Mouse (Mus musculus): Measurements from ENCODE around the gene Trim66. TPM values are rescaled to one million over a fixed set of nuclear protein-coding genes. Genes with fewer than 3 reads are reported as not detected.

Trim66 gene
- polyA plus RNA-seq, 1 experiment: 0.55 TPM

DNA sequence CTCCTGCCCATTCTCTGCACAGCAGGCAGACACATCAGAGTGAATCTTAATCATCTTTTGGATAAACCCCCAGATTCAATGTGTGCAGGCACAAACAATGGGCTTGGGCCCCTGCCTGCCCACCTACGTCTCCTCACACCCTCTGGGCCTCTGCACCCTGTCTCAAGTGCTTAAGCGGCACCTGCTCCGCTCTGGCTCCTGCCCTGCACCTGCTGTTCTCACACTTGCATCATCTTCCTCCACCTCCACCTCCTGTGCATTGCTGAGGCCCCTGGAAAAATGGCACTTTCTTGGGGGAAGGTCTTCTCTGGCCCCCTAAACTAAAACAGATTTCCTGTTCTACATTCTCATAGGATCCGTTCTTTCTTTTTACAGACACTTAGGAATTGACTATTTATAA is 26.0 kb upstream of the Trim66 start:
- H3K4me2 ChIP-seq (ENCODE audit: low read depth): no peak overlapping the region
- no peaks in the 10 kb centered on the region for H3K27me3 ChIP-seq (ENCODE audit: control insufficient read depth, insufficient read depth, insufficient read length)
- H3ac ChIP-seq (ENCODE audit: control insufficient read depth, insufficient read length): no peak overlapping the region
- H3K79me2 ChIP-seq (ENCODE audit: control insufficient read depth, insufficient read depth): no peaks in the 10 kb centered on the region
- peaks cover 31% of the 10 kb centered on the region for H3K36me3 ChIP-seq (ENCODE audit: control insufficient read depth, insufficient read depth)
- no peak for TF ChIP-seq POLR2AphosphoS2 (IDR thresholded peaks at IDR 0.05; ENCODE audit: insufficient read length, low read depth)
- TF ChIP-seq MYOG (IDR thresholded peaks at IDR 0.05; ENCODE audit: control insufficient read depth in 1 of 3, insufficient read depth in 1 of 3, insufficient read length in 2 of 3, low read depth in 2 of 3): peak in 2 of 3 experiments; percentile 38 to 56
- no peak for TF ChIP-seq MAX (IDR thresholded peaks at IDR 0.05; ENCODE audit: low read depth)
- no peak for TF ChIP-seq TCF12 (IDR thresholded peaks at IDR 0.05; ENCODE audit: insufficient read depth, poor library complexity, severe bottlenecking)
- TF ChIP-seq POLR2A (IDR thresholded peaks at IDR 0.05; ENCODE audit: insufficient read length, low read depth): no peak
- no peak for TF ChIP-seq SRF (IDR thresholded peaks at IDR 0.05; ENCODE audit: control insufficient read depth, insufficient read length, low read depth)
- no peak for TF ChIP-seq REST (IDR thresholded peaks at IDR 0.05; ENCODE audit: insufficient read depth, insufficient read length)
- no peak for TF ChIP-seq E2F4 (IDR thresholded peaks at IDR 0.05; ENCODE audit: insufficient read depth)
- TF ChIP-seq MYOD1 (IDR thresholded peaks at IDR 0.05; ENCODE audit: control insufficient read depth in 1 of 3, insufficient read length in 2 of 3, low read depth in 2 of 3): peak in 1 of 3 experiments; percentile 81
- TF ChIP-seq TCF3 (IDR thresholded peaks at IDR 0.05; ENCODE audit: insufficient read length, low read depth): no peak
- TF ChIP-seq CEBPB (IDR thresholded peaks at IDR 0.05; ENCODE audit: insufficient read depth, poor library complexity, severe bottlenecking): no peak
- no peak for TF ChIP-seq USF1 (IDR thresholded peaks at IDR 0.05; ENCODE audit: low read depth)
- H3K4me3 ChIP-seq: no peak overlapping the region

DNA sequence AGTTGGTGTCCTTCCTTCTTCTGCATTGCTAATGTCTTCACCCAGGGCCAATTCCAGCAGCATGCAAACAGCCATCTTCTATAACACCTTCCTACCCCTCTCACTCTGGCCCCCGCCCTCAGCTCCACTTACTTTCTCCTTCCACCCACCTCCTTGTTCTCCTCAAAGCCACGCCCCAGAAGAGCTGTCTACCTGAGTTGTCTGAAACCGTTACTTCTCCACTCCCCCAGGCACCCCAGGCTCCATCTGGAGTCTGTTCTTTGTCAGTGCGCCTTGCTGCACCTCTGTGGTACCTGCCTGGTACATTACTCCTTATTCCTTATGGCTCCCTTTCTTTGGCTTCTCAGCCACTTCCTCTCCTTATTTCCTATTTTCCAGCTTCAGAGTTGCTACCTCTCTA is 25.2 kb upstream of the Trim66 start:
- no peak overlapping the region for H3K4me3 ChIP-seq
- no peak overlapping the region for H3K4me2 ChIP-seq (ENCODE audit: low read depth)
- TF ChIP-seq E2F4 (IDR thresholded peaks at IDR 0.05; ENCODE audit: insufficient read depth) (no peak), POLR2AphosphoS2 (IDR thresholded peaks at IDR 0.05; ENCODE audit: insufficient read length, low read depth) (no peak), REST (IDR thresholded peaks at IDR 0.05; ENCODE audit: insufficient read depth, insufficient read length) (no peak), CEBPB (IDR thresholded peaks at IDR 0.05; ENCODE audit: insufficient read depth, poor library complexity, severe bottlenecking) (no peak), POLR2A (IDR thresholded peaks at IDR 0.05; ENCODE audit: insufficient read length, low read depth) (no peak), USF1 (IDR thresholded peaks at IDR 0.05; ENCODE audit: low read depth) (no peak), TCF12 (IDR thresholded peaks at IDR 0.05; ENCODE audit: insufficient read depth, poor library complexity, severe bottlenecking) (no peak), MYOD1 (IDR thresholded peaks at IDR 0.05; ENCODE audit: control insufficient read depth in 1 of 3, insufficient read length in 2 of 3, low read depth in 2 of 3) (no peak), MYOG (IDR thresholded peaks at IDR 0.05; ENCODE audit: control insufficient read depth in 1 of 3, insufficient read depth in 1 of 3, insufficient read length in 2 of 3, low read depth in 2 of 3) (no peak), MAX (IDR thresholded peaks at IDR 0.05; ENCODE audit: low read depth) (no peak), TCF3 (IDR thresholded peaks at IDR 0.05; ENCODE audit: insufficient read length, low read depth) (no peak), SRF (IDR thresholded peaks at IDR 0.05; ENCODE audit: control insufficient read depth, insufficient read length, low read depth) (no peak)
- H3ac ChIP-seq (ENCODE audit: control insufficient read depth, insufficient read length): no peak overlapping the region
- no peaks in the 10 kb centered on the region for H3K27me3 ChIP-seq (ENCODE audit: control insufficient read depth, insufficient read depth, insufficient read length)
- peaks cover 23% of the 10 kb centered on the region for H3K36me3 ChIP-seq (ENCODE audit: control insufficient read depth, insufficient read depth)
- H3K79me2 ChIP-seq (ENCODE audit: control insufficient read depth, insufficient read depth): no peaks in the 10 kb centered on the region

- H3K79me2 ChIP-seq (ENCODE audit: control insufficient read depth, insufficient read depth): no peaks in the 10 kb centered on the region
- H3ac ChIP-seq (ENCODE audit: control insufficient read depth, insufficient read length): no peak overlapping the region
- no peaks in the 10 kb centered on the region for H3K27me3 ChIP-seq (ENCODE audit: control insufficient read depth, insufficient read depth, insufficient read length)
- no peak overlapping the region for H3K4me2 ChIP-seq (ENCODE audit: low read depth)
- peaks cover 20% of the 10 kb centered on the region for H3K36me3 ChIP-seq (ENCODE audit: control insufficient read depth, insufficient read depth)
- no peak overlapping the region for H3K4me3 ChIP-seq
- TF ChIP-seq MYOD1 (IDR thresholded peaks at IDR 0.05; ENCODE audit: control insufficient read depth in 1 of 3, insufficient read length in 2 of 3, low read depth in 2 of 3) (peak in 2 of 3 experiments; percentile 64 to 83), SRF (IDR thresholded peaks at IDR 0.05; ENCODE audit: control insufficient read depth, insufficient read length, low read depth) (no peak), MYOG (IDR thresholded peaks at IDR 0.05; ENCODE audit: control insufficient read depth in 1 of 3, insufficient read depth in 1 of 3, insufficient read length in 2 of 3, low read depth in 2 of 3) (peak in 2 of 3 experiments; percentile 69 to 80)
These were observed 24.8 kb upstream of the Trim66 start for GRCm38 (mm10) chr7:109532691-109533090.

DNA sequence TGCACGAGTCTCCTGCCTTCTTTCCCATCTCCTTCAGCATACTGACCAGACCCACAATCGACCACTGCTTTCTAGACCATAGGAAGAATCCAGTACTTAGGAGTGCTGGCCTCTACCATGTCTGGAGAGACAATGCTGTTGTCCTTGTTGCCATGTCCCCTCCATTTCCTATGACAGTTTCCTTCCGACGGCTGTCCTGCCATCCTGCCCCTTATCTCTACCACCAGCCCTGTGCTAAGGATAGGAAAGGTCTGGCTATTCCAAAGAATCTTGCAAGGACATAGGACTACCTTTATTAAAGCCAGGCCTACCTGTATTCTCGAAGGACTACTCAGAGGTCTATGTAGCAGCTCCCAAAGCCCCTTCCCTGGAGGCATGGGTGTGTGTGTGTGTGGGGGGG is 23.6 kb upstream of the Trim66 start:
- Histone ChIP-seq H3K36me3 (ENCODE audit: control insufficient read depth, insufficient read depth) (peaks cover 22% of the 10 kb centered on the region), H3ac (ENCODE audit: control insufficient read depth, insufficient read length) (no peak overlapping the region), H3K27me3 (ENCODE audit: control insufficient read depth, insufficient read depth, insufficient read length) (no peaks in the 10 kb centered on the region), H3K4me2 (ENCODE audit: low read depth) (no peak overlapping the region), H3K79me2 (ENCODE audit: control insufficient read depth, insufficient read depth) (no peaks in the 10 kb centered on the region), H3K4me3 (no peak overlapping the region)
- TF ChIP-seq CEBPB (IDR thresholded peaks at IDR 0.05; ENCODE audit: insufficient read depth, poor library complexity, severe bottlenecking) (no peak), MYOD1 (IDR thresholded peaks at IDR 0.05; ENCODE audit: control insufficient read depth in 1 of 3, insufficient read length in 2 of 3, low read depth in 2 of 3) (no peak), SRF (IDR thresholded peaks at IDR 0.05; ENCODE audit: control insufficient read depth, insufficient read length, low read depth) (no peak), TCF12 (IDR thresholded peaks at IDR 0.05; ENCODE audit: insufficient read depth, poor library complexity, severe bottlenecking) (no peak)

DNA sequence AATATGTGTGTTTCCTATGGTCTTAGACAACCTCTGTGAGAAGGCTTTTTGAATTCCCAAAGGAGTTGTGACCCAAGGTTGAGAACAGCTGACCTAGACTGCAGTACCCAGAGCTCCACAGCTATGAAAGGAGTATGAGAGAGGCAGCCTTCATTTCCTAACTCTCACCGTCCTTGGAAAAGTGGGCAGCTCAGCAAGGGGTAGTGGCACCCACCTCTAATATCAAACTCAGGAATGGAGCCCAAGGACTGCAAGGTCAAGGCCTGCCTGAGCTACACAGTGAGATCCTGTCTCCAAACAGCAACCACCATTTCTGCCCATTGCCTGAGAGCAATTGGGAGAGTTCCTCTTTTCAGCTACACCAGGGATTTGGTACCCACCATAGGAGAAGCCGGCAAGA is 21.8 kb upstream of the Trim66 start:
- TF ChIP-seq CEBPB (IDR thresholded peaks at IDR 0.05; ENCODE audit: insufficient read depth, poor library complexity, severe bottlenecking) (no peak), REST (IDR thresholded peaks at IDR 0.05; ENCODE audit: insufficient read depth, insufficient read length) (no peak), TCF3 (IDR thresholded peaks at IDR 0.05; ENCODE audit: insufficient read length, low read depth) (no peak), POLR2AphosphoS2 (IDR thresholded peaks at IDR 0.05; ENCODE audit: insufficient read length, low read depth) (no peak), USF1 (IDR thresholded peaks at IDR 0.05; ENCODE audit: low read depth) (no peak), TCF12 (IDR thresholded peaks at IDR 0.05; ENCODE audit: insufficient read depth, poor library complexity, severe bottlenecking) (no peak), MAX (IDR thresholded peaks at IDR 0.05; ENCODE audit: low read depth) (no peak), E2F4 (IDR thresholded peaks at IDR 0.05; ENCODE audit: insufficient read depth) (no peak)
- Histone ChIP-seq H3K27me3 (ENCODE audit: control insufficient read depth, insufficient read depth, insufficient read length) (no peaks in the 10 kb centered on the region), H3K79me2 (ENCODE audit: control insufficient read depth, insufficient read depth) (no peaks in the 10 kb centered on the region), H3K4me2 (ENCODE audit: low read depth) (no peak overlapping the region), H3K36me3 (ENCODE audit: control insufficient read depth, insufficient read depth) (peaks cover 35% of the 10 kb centered on the region), H3K4me3 (no peak overlapping the region), H3ac (ENCODE audit: control insufficient read depth, insufficient read length) (no peak overlapping the region)

All from myocyte (in vitro differentiated cells).